Mouse (Mus musculus): Measurements from ENCODE around the gene Zbtb32. TPM values are rescaled to one million over a fixed set of nuclear protein-coding genes. Genes with fewer than 3 reads are reported as not detected.

Gene Zbtb32
- not detected for total RNA-seq (2021)
- long read RNA-seq, result 0 reads

- no peak for DNase-seq (ENCODE audit: low spot score in 2 of 2)
Measured at GRCm38 (mm10) chr7:30598786-30599185, at the start of gene Zbtb32. TSS of gene Zbtb32 (minus strand) at chr7:30598909.

GRCm38 (mm10) chr7:30639083-30639482 is 40.4 kb upstream of the Zbtb32 start:
- DNase-seq (ENCODE audit: low spot score in 2 of 2), result no peak

GRCm38 (mm10) chr7:30636395-30636794 is 37.7 kb upstream of the Zbtb32 start:
- no peak for DNase-seq (ENCODE audit: low spot score in 2 of 2)

GRCm38 (mm10) chr7:30635752-30636151 is 37.0 kb upstream of the Zbtb32 start, which contains the start of gene Etv2:
TSS of gene Etv2 (minus strand) at chr7:30635852.
- DNase-seq (ENCODE audit: low spot score in 2 of 2), result no peak

- no peak for DNase-seq (ENCODE audit: low spot score in 2 of 2)
Measured at GRCm38 (mm10) chr7:30634621-30635020, 35.9 kb upstream of the Zbtb32 start.

- DNase-seq (ENCODE audit: low spot score in 2 of 2), result no peak
Measured at GRCm38 (mm10) chr7:30633762-30634412, 35.2 kb upstream of the Zbtb32 start.

- no peak for DNase-seq (ENCODE audit: low spot score in 2 of 2)
Measured at GRCm38 (mm10) chr7:30629013-30629412, 30.3 kb upstream of the Zbtb32 start.

GRCm38 (mm10) chr7:30626647-30627046 is 27.9 kb upstream of the Zbtb32 start:
- DNase-seq (ENCODE audit: low spot score in 2 of 2), result no peak

GRCm38 (mm10) chr7:30625530-30626384 is 27.0 kb upstream of the Zbtb32 start, which contains the start of gene Cox6b1:
TSS of gene Cox6b1 (minus strand) at chr7:30626151.
- peak; percentile 76 to 89 for DNase-seq (ENCODE audit: low spot score in 2 of 2)

- DNase-seq (ENCODE audit: low spot score in 2 of 2), result no peak
Measured at GRCm38 (mm10) chr7:30619202-30619601, 20.5 kb upstream of the Zbtb32 start.

- no peak for DNase-seq (ENCODE audit: low spot score in 2 of 2)
Measured at GRCm38 (mm10) chr7:30618658-30619057, 19.9 kb upstream of the Zbtb32 start.

- no peak for DNase-seq (ENCODE audit: low spot score in 2 of 2)
Measured at GRCm38 (mm10) chr7:30615049-30615760, 16.5 kb upstream of the Zbtb32 start.

- DNase-seq (ENCODE audit: low spot score in 2 of 2), result no peak
Measured at GRCm38 (mm10) chr7:30614454-30614853, 15.7 kb upstream of the Zbtb32 start.

- peak in 1 of 2 experiments; percentile 46 for DNase-seq (ENCODE audit: low spot score in 2 of 2)
Measured at GRCm38 (mm10) chr7:30613529-30614112, 14.9 kb upstream of the Zbtb32 start.

GRCm38 (mm10) chr7:30612654-30613402 is 14.1 kb upstream of the Zbtb32 start, which contains the start of gene Upk1a:
TSS of gene Upk1a (minus strand) at chr7:30612847.
- no peak for DNase-seq (ENCODE audit: low spot score in 2 of 2)

- no peak for DNase-seq (ENCODE audit: low spot score in 2 of 2)
Measured at GRCm38 (mm10) chr7:30610043-30610442, 11.3 kb upstream of the Zbtb32 start.

GRCm38 (mm10) chr7:30608476-30608875 is 9.8 kb upstream of the Zbtb32 start:
- no peak for DNase-seq (ENCODE audit: low spot score in 2 of 2)

- DNase-seq (ENCODE audit: low spot score in 2 of 2), result peak in 1 of 2 experiments; percentile 44
Measured at GRCm38 (mm10) chr7:30607706-30608309, 9.1 kb upstream of the Zbtb32 start.

- DNase-seq (ENCODE audit: low spot score in 2 of 2), result no peak
Measured at GRCm38 (mm10) chr7:30604944-30605343, 6.2 kb upstream of the Zbtb32 start.

GRCm38 (mm10) chr7:30604424-30604823 is 5.7 kb upstream of the Zbtb32 start:
- no peak for DNase-seq (ENCODE audit: low spot score in 2 of 2)
